Mouse (Mus musculus): ENCODE data around the gene Pde1a.

GRCm38 (mm10) chr2:79975947-79976346 lies 153.3 kb downstream of the Pde1a start:
- no peak for TF ChIP-seq CHD2 (IDR thresholded peaks at IDR 0.05; ENCODE audit: low read depth, low read length)
- no peak for TF ChIP-seq ZC3H11A (IDR thresholded peaks at IDR 0.05; ENCODE audit: borderline replicate concordance, low read depth, low read length)
- no peak for TF ChIP-seq HCFC1 (IDR thresholded peaks at IDR 0.05; ENCODE audit: borderline replicate concordance, insufficient read depth, low read length)

Measured in ES-E14 (cell line).